Mouse (Mus musculus) liver, adult 2 months (tissue): Measurements from ENCODE around the gene Srp14. TPM values are rescaled to one million over a fixed set of nuclear protein-coding genes. Genes with fewer than 3 reads are reported as not detected.

Experiments
- DNase-seq: peaks from one replicate; pipeline ENCODE4 v3.0.0-alpha.2; 2011; ENCODE audit warnings: low read depth, low spot score; ENCODE audit errors: extremely low read depth
- H3K27ac ChIP-seq: fragments of 200-500 bp; replicated peaks from 2 replicates; pipeline ENCODE4 v1.5.1; 2012; ENCODE audit warnings: low read depth, mild to moderate bottlenecking, control low read depth, inconsistent platforms, low read length; ENCODE audit not compliant: insufficient read depth
- H3K27me3 ChIP-seq: fragments of 200-500 bp; 2 replicates; pipeline ENCODE4 v1.6.1; 2012; ENCODE audit warnings: mild to moderate bottlenecking, moderate library complexity, low read length, inconsistent platforms; ENCODE audit not compliant: control insufficient read depth, insufficient read depth
- H3K36me3 ChIP-seq: fragments of 200-500 bp; 2 replicates; pipeline ENCODE4 v1.6.1; 2012; ENCODE audit warnings: low read length, inconsistent platforms; ENCODE audit not compliant: control insufficient read depth, insufficient read depth
- H3K4me1 ChIP-seq: fragments of 200-500 bp; 2 replicates; pipeline ENCODE4 v1.6.1; 2011; ENCODE audit warnings: low read length; ENCODE audit not compliant: control insufficient read depth, insufficient read depth
- H3K4me3 ChIP-seq: fragments of 200-500 bp; 2 replicates; pipeline ENCODE4 v1.5.1; 2011; ENCODE audit warnings: low read depth, mild to moderate bottlenecking, control low read depth, low read length, moderate library complexity; ENCODE audit not compliant: insufficient read depth
- H3K79me2 ChIP-seq: fragments of 200-500 bp; 2 replicates; pipeline ENCODE4 v1.6.1; 2012; ENCODE audit warnings: inconsistent platforms, mild to moderate bottlenecking, low read length, moderate library complexity; ENCODE audit not compliant: control insufficient read depth, insufficient read depth
- H3K9ac ChIP-seq: fragments of 200-500 bp; 2 replicates; pipeline ENCODE4 v1.6.1; 2012; ENCODE audit warnings: low read depth, mild to moderate bottlenecking, control low read depth, inconsistent platforms, low read length
- CTCF ChIP-seq: fragments of 200-500 bp; IDR thresholded peaks from 2 replicates; pipeline ENCODE4 v1.5.1; 2011; ENCODE audit warnings: low read depth, low read length, control low read depth
- POLR2A ChIP-seq: fragments of 200-500 bp; IDR thresholded peaks from 2 replicates; pipeline ENCODE4 v1.6.1; 2011; ENCODE audit warnings: low read length, control low read depth; ENCODE audit not compliant: insufficient read depth; ENCODE audit errors: extremely low read depth
- WGBS: fragments of 180-500 bp; shearing (Covaris S2); methylation state at CpG from one replicate; pipeline ENCODE4 v1.1.7; 2018; 5-methylcytosine and 5-hydroxymethylcytosine counted together
- polyA plus RNA-seq: library from polyadenylated mRNA; depleted of rRNA; stranded (reverse); fragments of >200 nt; gene quantifications from 2 replicates; pipeline ENCODE4 v1.2.3, GENCODE M21; 2012; rRNA removed
- total RNA-seq: library from RNA; depleted of rRNA; stranded (reverse); fragments of >200 nt; gene quantifications from 2 replicates; pipeline ENCODE4 v1.2.3, GENCODE M21; 2014; rRNA removed

Srp14 gene
- total and polyA plus RNA-seq, 2 experiments: 37.3 to 72.8 TPM

DNA sequence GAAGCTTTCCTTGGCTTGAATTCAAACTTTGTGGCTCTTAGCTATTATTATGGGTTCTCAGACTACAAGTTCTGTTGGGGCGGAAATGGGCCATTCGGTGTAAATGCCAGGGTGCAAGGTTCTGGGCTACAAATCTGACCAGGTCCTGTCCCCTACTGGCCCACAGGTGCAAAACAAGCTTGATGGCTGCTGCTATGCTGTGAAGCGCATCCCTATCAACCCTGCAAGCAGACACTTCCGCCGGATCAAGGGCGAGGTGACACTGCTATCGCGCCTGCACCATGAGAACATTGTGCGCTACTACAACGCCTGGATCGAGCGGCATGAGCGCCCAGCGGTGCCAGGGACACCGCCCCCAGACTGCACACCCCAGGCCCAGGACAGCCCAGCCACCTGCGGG lies 48.9 kb downstream of the Srp14 start:
- TF ChIP-seq POLR2A: no peak
- no peak for TF ChIP-seq CTCF
- Histone ChIP-seq H3K27me3 (no peaks in the 10 kb centered on the region), H3K9ac (no peak overlapping the region), H3K4me3 (no peak overlapping the region), H3K4me1 (no peaks in the 10 kb centered on the region), H3K27ac (no peak overlapping the region), H3K79me2 (no peaks in the 10 kb centered on the region), H3K36me3 (peaks cover 30% of the 10 kb centered on the region)
- WGBS: 93% methylated on average over 16 of the region's 16 CpGs
- no peak for DNase-seq

- Histone ChIP-seq H3K27ac (no peak overlapping the region), H3K36me3 (peaks cover 26% of the 10 kb centered on the region), H3K79me2 (no peaks in the 10 kb centered on the region), H3K9ac (no peak overlapping the region), H3K4me1 (no peaks in the 10 kb centered on the region), H3K27me3 (no peaks in the 10 kb centered on the region), H3K4me3 (no peak overlapping the region)
- 84% methylated on average over 9 of the region's 9 CpGs for WGBS
- no peak for TF ChIP-seq CTCF
- no peak for TF ChIP-seq POLR2A
- no peak for DNase-seq
Measured at GRCm38 (mm10) chr2:118429297-118429696, 50.2 kb downstream of the Srp14 start.

DNA sequence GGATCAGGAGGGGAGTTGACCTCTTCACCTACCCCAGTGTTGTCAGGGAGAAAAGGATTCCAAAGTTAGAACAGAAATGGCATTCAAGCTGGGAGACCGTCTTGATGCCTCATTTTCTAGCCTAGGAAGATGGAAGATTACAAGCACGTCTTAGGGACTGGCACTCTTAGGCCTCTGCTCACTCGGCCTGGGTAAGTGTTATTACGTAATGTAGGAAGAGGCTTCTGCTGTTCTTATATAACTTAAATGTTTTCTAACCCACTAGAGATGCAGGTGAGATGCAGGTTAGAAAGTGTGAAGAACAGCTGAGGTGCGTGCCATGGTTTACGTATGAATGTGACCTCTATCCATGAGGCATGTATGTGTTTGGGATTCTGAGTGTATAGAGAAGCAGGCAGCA lies 51.2 kb downstream of the Srp14 start:
- H3K36me3 ChIP-seq: peaks cover 26% of the 10 kb centered on the region
- no peak overlapping the region for H3K27ac ChIP-seq
- DNase-seq: no peak
- H3K9ac ChIP-seq: no peak overlapping the region
- H3K27me3 ChIP-seq: no peaks in the 10 kb centered on the region
- no peaks in the 10 kb centered on the region for H3K4me1 ChIP-seq
- WGBS: 91% methylated on average over 6 of the region's 6 CpGs
- no peak overlapping the region for H3K4me3 ChIP-seq
- H3K79me2 ChIP-seq: no peaks in the 10 kb centered on the region
- TF ChIP-seq POLR2A (no peak), CTCF (no peak)

Other genes starting within 250 kb of the Srp14 start
- 0.09 TPM in 1 of 2 replicates, not detected in the other for gene Fsip1, start 222.7 kb downstream of the Srp14 start, total RNA-seq
- 0.05 TPM in 1 of 2 replicates, not detected in the other for gene Fsip1, start 222.7 kb downstream of the Srp14 start, polyA plus RNA-seq
- gene Gpr176, start 106.3 kb downstream of the Srp14 start, total RNA-seq: not detected in 2 replicates
- gene Gpr176, start 106.3 kb downstream of the Srp14 start, polyA plus RNA-seq: not detected in 2 replicates
- gene Eif2ak4, start 91.1 kb downstream of the Srp14 start, total RNA-seq: 5.4 and 5.6 TPM in 2 replicates
- 4.2 and 4.8 TPM in 2 replicates for gene Eif2ak4, start 91.1 kb downstream of the Srp14 start, polyA plus RNA-seq
- 10.9 and 17.0 TPM in 2 replicates for gene Bmf, start 70.0 kb upstream of the Srp14 start, total RNA-seq
- gene Bmf, start 70.0 kb upstream of the Srp14 start, polyA plus RNA-seq: 3.9 and 5.7 TPM in 2 replicates
- 0.65 and 2.3 TPM in 2 replicates for gene Bub1b, start 118.5 kb upstream of the Srp14 start, total RNA-seq
- 0.20 and 0.21 TPM in 2 replicates for gene Bub1b, start 118.5 kb upstream of the Srp14 start, polyA plus RNA-seq
- gene Pak6, start 183.6 kb upstream of the Srp14 start, total RNA-seq: 0.07 TPM in 1 of 2 replicates, not detected in the other
- 0.23 and 0.25 TPM in 2 replicates for gene Pak6, start 183.6 kb upstream of the Srp14 start, polyA plus RNA-seq
- not detected in 2 replicates for gene Ankrd63, start 224.3 kb upstream of the Srp14 start, total RNA-seq
- gene Ankrd63, start 224.3 kb upstream of the Srp14 start, polyA plus RNA-seq: not detected in 2 replicates
- 1.2 and 1.7 TPM in 2 replicates for gene Plcb2, start 248.7 kb upstream of the Srp14 start, total RNA-seq
- gene Plcb2, start 248.7 kb upstream of the Srp14 start, polyA plus RNA-seq: 0.68 and 0.80 TPM in 2 replicates